Mouse (Mus musculus) forebrain, embryonic 12.5 days (tissue): Measurements from ENCODE around the gene Wiz. TPM values are rescaled to one million over a fixed set of nuclear protein-coding genes. Genes with fewer than 3 reads are reported as not detected.

ENCODE experiments used
- ATAC-seq: fragments of 200-750 bp; cut with Nextera tagmentation; 2 replicates; pipeline ENCODE4 v1.8.0; 2017; ENCODE audit warnings: moderate TSS enrichment; ENCODE audit not compliant: low FRiP score
- H3K27ac ChIP-seq: fragments of 300-500 bp; sonication (generic); 2 replicates; pipeline ENCODE4 v1.5.1; 2016; ENCODE audit warnings: mild to moderate bottlenecking
- H3K27me3 ChIP-seq: fragments of 300-500 bp; sonication (generic); 2 replicates; pipeline ENCODE4 v1.6.1; 2016; ENCODE audit warnings: mild to moderate bottlenecking
- H3K36me3 ChIP-seq: fragments of 300-500 bp; sonication (generic); replicated peaks from 2 replicates; pipeline ENCODE4 v1.6.1; 2016; ENCODE audit warnings: mild to moderate bottlenecking
- H3K4me1 ChIP-seq: fragments of 300-500 bp; sonication (generic); 2 replicates; pipeline ENCODE4 v1.6.1; 2016
- H3K4me2 ChIP-seq: fragments of 300-500 bp; sonication (generic); 2 replicates; pipeline ENCODE4 v1.6.1; 2016; ENCODE audit warnings: mild to moderate bottlenecking, moderate library complexity
- H3K4me3 ChIP-seq: fragments of 300-500 bp; sonication (generic); replicated peaks from 2 replicates; pipeline ENCODE4 v1.5.1; 2016; ENCODE audit warnings: mild to moderate bottlenecking
- H3K9ac ChIP-seq: fragments of 300-500 bp; sonication (generic); 2 replicates; pipeline ENCODE4 v1.6.1; 2016; ENCODE audit warnings: mild to moderate bottlenecking
- H3K9me3 ChIP-seq: fragments of 300-500 bp; sonication (generic); 2 replicates; pipeline ENCODE4 v1.6.1; 2016
- WGBS: fragments of 180-500 bp; shearing (Covaris S2); methylation state at CpG from one replicate; pipeline ENCODE4 v1.1.7; 2016; 5-methylcytosine and 5-hydroxymethylcytosine counted together
- polyA plus RNA-seq: library from polyadenylated mRNA; unstranded; fragments of >200 nt; fragmentation: Nextera tagmentation; extraction: Ambion mirVana; gene quantifications from 2 replicates; pipeline ENCODE4 v1.2.1, GENCODE M21; 2016

The Wiz gene
- polyA plus RNA-seq, 1 experiment from 2014 or later, result 44.3 TPM

DNA sequence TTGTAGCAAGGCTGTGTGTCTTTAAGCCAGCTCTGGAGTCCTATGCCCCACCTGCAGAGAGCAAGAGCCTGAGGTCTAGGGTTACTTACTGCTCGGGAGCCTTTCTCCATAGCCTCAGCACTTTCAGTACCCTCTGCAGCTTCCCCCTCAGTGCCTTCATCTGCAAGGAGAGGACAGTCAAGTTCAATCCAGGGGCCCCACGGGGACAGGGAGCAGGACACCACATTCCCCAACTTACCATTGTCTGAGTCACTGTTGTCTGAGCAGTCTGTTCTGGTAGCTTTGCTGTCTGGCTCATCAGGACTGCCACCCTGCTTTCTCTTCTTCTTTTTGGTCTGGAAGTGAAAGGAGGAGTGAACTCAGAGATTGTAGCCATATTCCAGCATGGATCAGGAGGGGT is 53.4 kb downstream of the Wiz start:
- H3K4me3 ChIP-seq, result no peak overlapping the region
- H3K27ac ChIP-seq, result no peak overlapping the region
- H3K4me1 ChIP-seq, result no peaks in the 10 kb centered on the region
- no peaks in the 10 kb centered on the region for H3K27me3 ChIP-seq
- no peaks in the 10 kb centered on the region for H3K9me3 ChIP-seq
- 79% methylated on average over 2 of the region's 2 CpGs for WGBS
- no peak overlapping the region for H3K9ac ChIP-seq
- no peak overlapping the region for H3K4me2 ChIP-seq
- no peak for ATAC-seq
- peaks cover 73% of the 10 kb centered on the region for H3K36me3 ChIP-seq

DNA sequence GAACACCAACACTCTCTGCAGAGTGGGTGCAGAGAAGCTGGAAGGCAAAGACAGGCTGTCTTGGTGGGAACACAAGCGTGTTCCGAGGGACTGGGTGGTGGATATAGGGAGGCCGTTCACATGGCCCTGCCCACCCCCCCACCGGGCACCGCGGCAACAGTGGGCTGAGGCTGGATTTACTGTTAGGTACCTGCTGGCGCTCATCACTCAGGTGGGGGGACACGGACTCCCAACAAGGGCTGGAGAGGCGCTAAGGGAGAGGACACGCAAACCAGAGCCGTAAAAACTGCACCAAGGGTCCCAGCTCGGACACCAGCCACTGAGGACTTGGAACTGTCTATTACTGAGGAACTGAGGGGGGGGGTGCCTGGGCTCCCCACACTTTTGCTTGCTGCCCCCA is 54.3 kb downstream of the Wiz start:
- Histone ChIP-seq H3K9me3 (no peaks in the 10 kb centered on the region), H3K4me3 (no peak overlapping the region), H3K9ac (no peak overlapping the region), H3K36me3 (peaks cover 78% of the 10 kb centered on the region), H3K27me3 (no peaks in the 10 kb centered on the region), H3K4me2 (no peak overlapping the region), H3K4me1 (no peaks in the 10 kb centered on the region), H3K27ac (no peak overlapping the region)
- WGBS, result 93% methylated on average over 12 of the region's 12 CpGs
- ATAC-seq, result no peak

DNA sequence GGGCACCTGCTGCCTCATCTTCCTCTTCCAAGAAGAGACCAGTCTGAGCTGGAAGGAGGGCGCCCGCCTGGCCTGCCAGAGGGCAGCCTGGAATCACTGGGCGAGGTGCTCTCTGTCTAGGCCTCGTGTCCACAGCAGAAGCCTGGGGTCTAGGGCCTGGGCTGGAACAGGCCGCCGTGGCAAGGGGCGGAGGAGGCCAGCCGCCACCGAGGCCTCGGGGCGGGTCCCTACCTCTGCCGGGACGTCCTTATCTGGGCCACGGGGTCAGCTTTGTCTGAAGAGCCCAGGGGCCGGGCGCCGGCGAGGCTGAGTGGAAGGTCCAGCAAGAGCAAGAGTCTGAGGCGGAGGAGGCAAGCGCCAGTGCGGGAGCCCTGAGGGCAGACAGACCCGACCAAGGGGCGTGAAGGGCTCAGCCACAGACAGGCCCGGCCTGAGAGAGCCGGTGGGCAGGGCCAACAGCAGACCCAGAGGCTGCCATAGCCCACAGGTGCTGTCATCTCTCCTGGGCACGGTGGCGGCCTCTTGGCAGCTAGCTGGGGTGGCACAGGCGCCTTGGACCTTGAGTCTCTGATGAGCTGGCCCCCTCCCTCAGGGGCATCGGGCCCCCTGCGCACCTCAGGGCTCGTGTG is 55.5 kb downstream of the Wiz start:
- no peak for ATAC-seq
- WGBS, result 93% methylated on average over 29 of the region's 31 CpGs
- H3K27ac ChIP-seq, result no peak overlapping the region
- no peak overlapping the region for H3K9ac ChIP-seq
- H3K36me3 ChIP-seq, result peaks cover 87% of the 10 kb centered on the region
- no peaks in the 10 kb centered on the region for H3K27me3 ChIP-seq
- no peaks in the 10 kb centered on the region for H3K9me3 ChIP-seq
- H3K4me2 ChIP-seq, result no peak overlapping the region
- no peak overlapping the region for H3K4me3 ChIP-seq
- no peaks in the 10 kb centered on the region for H3K4me1 ChIP-seq

DNA sequence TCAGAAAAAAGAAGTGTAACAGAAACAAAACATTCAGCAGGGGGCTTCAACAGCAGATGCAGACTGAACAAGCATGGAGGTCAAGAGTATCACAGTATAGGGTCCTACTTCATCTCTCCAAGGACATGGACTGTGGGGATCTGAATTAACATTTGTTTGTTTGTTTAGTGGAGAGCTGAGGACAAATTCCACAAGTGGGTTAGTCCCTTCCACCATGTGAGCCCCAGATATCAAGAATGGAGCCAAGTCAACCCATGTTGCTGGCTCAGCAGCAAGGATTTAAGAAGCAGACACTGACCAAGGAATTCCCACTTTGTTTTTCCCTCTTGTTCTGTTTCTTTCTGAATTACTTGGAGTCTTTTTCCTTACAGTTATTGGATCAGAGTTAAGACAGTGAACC is 61.7 kb downstream of the Wiz start:
- H3K4me1 ChIP-seq, result peaks cover 4% of the 10 kb centered on the region; the same call in 1 of the 2 replicates
- H3K4me3 ChIP-seq, result no peak overlapping the region
- peaks cover 69% of the 10 kb centered on the region for H3K36me3 ChIP-seq
- no peak overlapping the region for H3K9ac ChIP-seq
- no peaks in the 10 kb centered on the region for H3K27me3 ChIP-seq
- no peak overlapping the region for H3K27ac ChIP-seq
- H3K4me2 ChIP-seq, result no peak overlapping the region
- ATAC-seq, result no peak
- H3K9me3 ChIP-seq, result no peaks in the 10 kb centered on the region

DNA sequence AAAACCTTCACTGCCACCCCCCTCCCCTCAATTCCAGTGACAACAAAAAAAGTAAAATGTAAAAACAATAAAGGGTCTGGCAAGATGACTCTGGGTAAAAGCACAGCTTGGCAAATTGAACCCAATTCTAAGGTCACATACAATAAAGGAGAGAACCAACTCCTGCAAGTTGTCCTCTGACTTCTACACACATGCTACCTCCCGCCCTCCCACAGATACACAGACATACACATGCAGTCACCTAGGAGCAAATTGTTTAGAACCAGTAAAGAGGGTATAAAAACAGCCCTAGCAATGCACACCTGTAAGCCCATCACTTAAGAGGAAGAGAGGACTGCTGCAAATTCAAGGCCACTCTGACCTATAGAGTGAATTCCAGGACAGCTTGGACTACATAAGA is 66.4 kb downstream of the Wiz start:
- Histone ChIP-seq H3K4me2 (no peak overlapping the region), H3K27ac (no peak overlapping the region), H3K4me3 (no peak overlapping the region), H3K27me3 (no peaks in the 10 kb centered on the region), H3K9me3 (no peaks in the 10 kb centered on the region), H3K4me1 (peaks cover 28% of the 10 kb centered on the region), H3K36me3 (peaks cover 41% of the 10 kb centered on the region), H3K9ac (no peak overlapping the region)
- no peak for ATAC-seq
- WGBS, result 87% methylated on average over 1 of the region's 1 CpGs

DNA sequence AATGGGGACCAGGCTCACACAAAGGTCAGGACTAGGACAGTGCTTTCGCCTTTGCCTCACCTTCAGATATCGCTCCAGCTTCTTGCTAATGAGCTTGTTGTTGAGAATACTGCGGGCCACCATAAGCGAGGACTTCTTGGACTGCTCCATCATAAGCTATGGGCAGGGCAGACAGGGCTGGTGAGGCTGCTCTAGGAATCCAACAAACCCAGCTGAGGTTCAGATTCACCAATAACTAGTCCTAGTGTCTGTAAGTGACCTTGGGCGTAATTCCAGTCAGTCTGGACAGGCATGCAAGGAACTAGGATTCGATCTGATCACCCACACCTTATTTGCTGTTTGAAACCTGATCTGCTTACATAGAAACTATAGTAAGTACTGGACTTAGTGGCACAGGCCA is 67.4 kb downstream of the Wiz start:
- Histone ChIP-seq H3K9ac (peak overlapping the region; percentile 81), H3K9me3 (no peaks in the 10 kb centered on the region), H3K4me2 (peak overlapping the region; percentile 94), H3K4me3 (peak overlapping the region; percentile 96), H3K4me1 (peaks cover 28% of the 10 kb centered on the region), H3K36me3 (peaks cover 43% of the 10 kb centered on the region), H3K27me3 (no peaks in the 10 kb centered on the region), H3K27ac (peak overlapping the region; percentile 93)
- ATAC-seq, result no peak
- 26% methylated on average over 6 of the region's 6 CpGs for WGBS

DNA sequence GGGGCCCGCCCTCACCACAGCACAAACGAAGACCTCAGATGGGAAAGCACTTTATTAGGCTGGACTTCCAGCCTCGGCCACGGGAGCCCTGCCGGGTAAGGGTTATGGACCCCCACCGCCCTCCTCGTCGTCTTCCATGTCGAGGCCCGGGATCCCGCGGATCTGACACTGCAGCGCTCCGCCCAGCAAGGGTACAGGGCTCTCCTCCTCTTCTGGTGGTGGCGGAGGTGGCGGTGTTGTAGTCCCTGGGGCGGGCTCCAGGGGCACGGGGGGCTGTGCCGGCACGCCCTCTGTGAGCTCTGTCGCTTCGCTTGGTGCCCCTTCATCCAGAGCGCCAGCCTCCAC is 67.9 kb downstream of the Wiz start:
- Histone ChIP-seq H3K9me3 (no peaks in the 10 kb centered on the region), H3K36me3 (peaks cover 43% of the 10 kb centered on the region), H3K4me2 (peak overlapping the region; percentile 94), H3K27me3 (no peaks in the 10 kb centered on the region), H3K4me1 (peaks cover 28% of the 10 kb centered on the region), H3K4me3 (peak overlapping the region; percentile 96), H3K27ac (peak overlapping the region; percentile 93), H3K9ac (peak overlapping the region; percentile 81)
- peak; percentile 69; the same call in 1 of the 2 replicates for ATAC-seq
- WGBS, result under 1% methylated on average over 23 of the region's 23 CpGs

DNA sequence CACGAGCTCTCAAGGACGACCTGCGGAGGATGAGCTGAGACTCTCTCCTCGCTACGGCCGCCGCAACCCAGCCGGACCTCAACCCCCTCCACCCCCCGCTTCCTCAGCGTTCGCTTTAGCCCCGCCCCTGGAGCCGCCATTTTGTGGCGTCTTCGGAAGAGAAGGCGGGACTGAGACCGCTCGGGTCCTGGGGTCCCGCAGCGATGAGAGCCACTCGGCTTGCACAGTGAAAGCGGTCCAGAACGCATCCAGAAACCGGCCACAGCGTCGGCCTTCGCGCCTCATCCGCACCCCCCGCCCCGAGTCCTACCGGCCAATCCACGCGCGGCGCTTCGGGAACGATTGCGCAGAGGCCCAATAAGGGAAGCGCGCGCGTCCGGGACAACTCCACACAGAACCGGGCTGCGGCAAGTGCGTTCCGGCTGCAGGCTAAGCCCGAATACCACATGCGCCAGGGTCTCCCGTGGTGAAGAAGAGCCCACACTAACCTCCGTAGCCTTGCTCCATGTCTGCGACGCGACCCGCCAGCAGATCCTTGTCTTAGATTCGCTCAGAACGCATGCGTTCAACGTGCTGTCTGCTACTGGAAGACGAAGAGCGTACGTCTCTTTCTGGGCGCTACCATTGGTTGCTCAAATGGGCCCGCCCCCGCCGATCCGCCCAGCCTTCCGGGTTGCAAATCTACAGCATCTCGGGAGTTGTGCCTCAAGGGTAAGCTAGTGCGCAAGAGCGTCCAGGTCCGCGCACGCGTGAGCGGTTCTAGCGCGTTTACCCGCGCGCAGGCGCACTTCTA is 68.4 kb downstream of the Wiz start, which contains the start of gene Akap8:
Gene Akap8 (minus strand): TSS at position 642 of the 793 bp plus-strand sequence.
- Histone ChIP-seq H3K4me2 (peak within 1 kb of the TSS; percentile 94), H3K4me1 (peaks cover 28% of the 10 kb centered on the region), H3K4me3 (peak within 1 kb of the TSS; percentile 96), H3K9ac (peak within 1 kb of the TSS; percentile 88), H3K27me3 (no peaks in the 10 kb centered on the region), H3K9me3 (no peaks in the 10 kb centered on the region), H3K36me3 (peaks cover 43% of the 10 kb centered on the region), H3K27ac (peak within 1 kb of the TSS; percentile 93)
- under 1% methylated on average over 81 of the region's 83 CpGs for WGBS
- peak; percentile 98 for ATAC-seq

DNA sequence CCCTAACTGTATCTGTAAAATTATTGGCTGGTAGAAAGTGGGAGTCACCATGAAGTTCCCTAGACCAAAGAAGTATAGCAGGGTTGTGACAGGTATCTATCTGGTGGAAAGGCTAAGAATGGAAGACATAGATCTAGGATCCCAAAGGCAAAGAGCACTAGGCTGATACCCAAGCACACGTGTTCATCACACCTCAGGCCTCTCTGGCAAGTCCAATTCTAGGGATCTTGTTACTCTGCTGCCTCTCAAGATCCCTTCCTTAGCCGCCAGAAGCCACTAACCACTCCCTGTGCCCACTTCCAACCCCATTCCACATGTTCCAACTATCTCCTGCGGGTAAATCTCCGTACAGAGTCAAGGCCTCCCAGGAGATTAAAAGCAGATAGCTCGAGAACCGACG is 69.3 kb downstream of the Wiz start:
- H3K27ac ChIP-seq, result peak overlapping the region; percentile 93
- peak overlapping the region; percentile 94 for H3K4me2 ChIP-seq
- peaks cover 51% of the 10 kb centered on the region for H3K36me3 ChIP-seq
- H3K9ac ChIP-seq, result peak overlapping the region; percentile 88
- no peaks in the 10 kb centered on the region for H3K9me3 ChIP-seq
- H3K4me3 ChIP-seq, result peak overlapping the region; percentile 96
- peaks cover 28% of the 10 kb centered on the region for H3K4me1 ChIP-seq
- no peak for ATAC-seq
- no peaks in the 10 kb centered on the region for H3K27me3 ChIP-seq
- WGBS, result 0% methylated on average over 7 of the region's 7 CpGs

DNA sequence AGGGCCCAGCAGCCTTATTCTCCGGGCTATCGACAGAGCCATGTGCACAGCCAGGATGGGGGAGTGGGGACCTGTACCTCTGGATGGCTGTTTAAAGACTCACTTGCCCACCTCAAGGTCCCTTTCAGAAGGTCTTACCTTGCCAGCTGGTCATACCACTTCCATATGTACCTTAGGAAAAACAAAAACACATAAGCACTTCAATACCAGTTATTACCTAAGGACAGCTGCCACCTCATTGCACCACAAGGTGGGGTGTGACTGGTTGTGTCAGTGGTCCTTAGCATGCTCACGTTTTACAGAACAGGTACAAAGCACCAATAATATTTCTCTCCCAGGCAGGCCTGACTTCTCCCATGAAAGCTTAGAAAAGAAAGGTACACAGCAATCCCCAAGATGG is 71.5 kb downstream of the Wiz start:
- Histone ChIP-seq H3K9ac (no peak overlapping the region), H3K4me3 (no peak overlapping the region), H3K9me3 (no peaks in the 10 kb centered on the region), H3K36me3 (peaks cover 60% of the 10 kb centered on the region), H3K27ac (no peak overlapping the region), H3K27me3 (no peaks in the 10 kb centered on the region), H3K4me1 (peaks cover 26% of the 10 kb centered on the region), H3K4me2 (no peak overlapping the region)
- ATAC-seq, result no peak
- 91% methylated on average over 3 of the region's 3 CpGs for WGBS

DNA sequence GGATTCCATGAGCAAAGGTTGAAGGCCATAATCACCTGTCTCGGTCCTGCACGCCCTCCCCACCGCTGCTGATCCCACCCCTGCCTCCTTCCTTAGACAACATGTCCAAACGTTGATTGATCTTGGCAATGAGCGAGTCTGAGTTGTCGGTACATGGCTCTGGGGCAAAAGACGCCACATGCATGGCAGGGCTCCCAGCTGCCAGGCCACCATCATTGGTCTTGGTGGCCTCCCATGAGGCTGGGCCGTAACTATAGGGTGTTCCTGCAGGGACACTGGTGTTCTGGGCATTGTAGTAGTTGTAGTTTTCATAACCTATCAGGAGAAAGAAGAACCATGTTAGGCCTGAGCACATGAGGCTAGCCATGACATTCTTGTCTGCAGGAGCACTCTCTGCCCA is 72.2 kb downstream of the Wiz start:
- Histone ChIP-seq H3K27me3 (no peaks in the 10 kb centered on the region), H3K4me3 (no peak overlapping the region), H3K4me2 (no peak overlapping the region), H3K36me3 (peaks cover 66% of the 10 kb centered on the region), H3K9ac (no peak overlapping the region), H3K4me1 (peaks cover 19% of the 10 kb centered on the region), H3K9me3 (no peaks in the 10 kb centered on the region), H3K27ac (no peak overlapping the region)
- ATAC-seq, result no peak
- 91% methylated on average over 8 of the region's 8 CpGs for WGBS

DNA sequence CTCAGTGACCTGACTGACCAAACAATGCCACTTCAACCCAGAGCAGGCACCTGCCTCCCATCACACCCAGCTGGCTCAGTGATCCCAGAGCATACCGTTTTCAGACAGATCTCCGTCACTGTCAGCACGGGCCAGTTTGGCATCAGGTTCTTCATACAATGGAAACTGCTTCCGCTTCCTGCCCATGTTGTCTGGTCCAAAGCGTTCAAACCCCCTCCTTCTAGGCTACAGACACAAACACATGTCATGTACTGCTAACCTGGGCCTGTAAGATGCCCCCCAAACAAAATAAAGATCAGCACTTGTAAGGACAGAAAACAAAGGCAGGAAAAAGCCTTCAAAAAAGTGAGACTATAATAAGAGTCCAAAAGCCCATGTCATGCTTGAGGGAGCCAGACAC is 73.7 kb downstream of the Wiz start:
- WGBS, result 96% methylated on average over 5 of the region's 5 CpGs
- ATAC-seq, result no peak

DNA sequence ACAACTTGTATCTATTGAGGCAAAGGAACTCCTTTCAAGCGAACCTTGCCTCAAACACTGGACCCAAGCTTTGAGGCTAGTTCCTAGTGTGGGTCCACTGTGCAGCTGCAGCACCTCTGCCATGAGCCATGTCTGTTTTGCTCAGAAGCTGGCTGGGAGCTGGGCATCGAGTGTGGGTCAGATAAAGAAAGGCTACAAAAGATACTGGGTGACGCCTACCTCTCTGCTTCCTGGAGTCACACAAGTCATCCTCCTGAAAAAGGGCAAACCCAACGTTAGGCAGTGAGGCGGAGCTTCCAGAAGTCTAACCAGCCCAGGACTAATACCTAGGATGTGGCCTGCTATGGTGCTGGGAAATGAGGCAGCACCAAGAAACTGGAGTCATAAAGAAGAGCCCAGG is 75.3 kb downstream of the Wiz start:
- 86% methylated on average over 5 of the region's 5 CpGs for WGBS
- no peak for ATAC-seq

More for the DNA sequence above, 73.7 kb downstream of the Wiz start:
- Histone ChIP-seq H3K9ac (no peak overlapping the region), H3K4me3 (no peak overlapping the region), H3K36me3 (peaks cover 81% of the 10 kb centered on the region), H3K9me3 (no peaks in the 10 kb centered on the region), H3K4me2 (no peak overlapping the region), H3K27ac (no peak overlapping the region), H3K27me3 (no peaks in the 10 kb centered on the region), H3K4me1 (peaks cover 16% of the 10 kb centered on the region)

More for the DNA sequence above, 75.3 kb downstream of the Wiz start:
- no peak overlapping the region for H3K4me3 ChIP-seq
- H3K4me1 ChIP-seq, result peaks cover 5% of the 10 kb centered on the region
- H3K36me3 ChIP-seq, result peaks cover 98% of the 10 kb centered on the region
- no peaks in the 10 kb centered on the region for H3K9me3 ChIP-seq
- no peaks in the 10 kb centered on the region for H3K27me3 ChIP-seq
- H3K27ac ChIP-seq, result no peak overlapping the region
- H3K9ac ChIP-seq, result no peak overlapping the region
- no peak overlapping the region for H3K4me2 ChIP-seq
